Mouse (Mus musculus) liver, embryonic 14.5 days (tissue): Measurements from ENCODE around the gene Ggcx.

ENCODE experiments used
- CTCF ChIP-seq: IDR thresholded peaks from 2 replicates; pipeline ENCODE4 v1.5.1; 2016; ENCODE audit warnings: antibody characterized with exemption, low read depth, control low read depth
- EP300 ChIP-seq: IDR thresholded peaks from 2 replicates; pipeline ENCODE4 v1.6.1; 2016; ENCODE audit warnings: antibody characterized with exemption, low read depth

- TF ChIP-seq CTCF (no peak), EP300 (no peak)
Measured at GRCm38 (mm10) chr6:72447487-72447886, 33.4 kb downstream of the Ggcx start.
